ENCODE assay signal across 8 mouse cellular contexts in the genomic region with DNA sequence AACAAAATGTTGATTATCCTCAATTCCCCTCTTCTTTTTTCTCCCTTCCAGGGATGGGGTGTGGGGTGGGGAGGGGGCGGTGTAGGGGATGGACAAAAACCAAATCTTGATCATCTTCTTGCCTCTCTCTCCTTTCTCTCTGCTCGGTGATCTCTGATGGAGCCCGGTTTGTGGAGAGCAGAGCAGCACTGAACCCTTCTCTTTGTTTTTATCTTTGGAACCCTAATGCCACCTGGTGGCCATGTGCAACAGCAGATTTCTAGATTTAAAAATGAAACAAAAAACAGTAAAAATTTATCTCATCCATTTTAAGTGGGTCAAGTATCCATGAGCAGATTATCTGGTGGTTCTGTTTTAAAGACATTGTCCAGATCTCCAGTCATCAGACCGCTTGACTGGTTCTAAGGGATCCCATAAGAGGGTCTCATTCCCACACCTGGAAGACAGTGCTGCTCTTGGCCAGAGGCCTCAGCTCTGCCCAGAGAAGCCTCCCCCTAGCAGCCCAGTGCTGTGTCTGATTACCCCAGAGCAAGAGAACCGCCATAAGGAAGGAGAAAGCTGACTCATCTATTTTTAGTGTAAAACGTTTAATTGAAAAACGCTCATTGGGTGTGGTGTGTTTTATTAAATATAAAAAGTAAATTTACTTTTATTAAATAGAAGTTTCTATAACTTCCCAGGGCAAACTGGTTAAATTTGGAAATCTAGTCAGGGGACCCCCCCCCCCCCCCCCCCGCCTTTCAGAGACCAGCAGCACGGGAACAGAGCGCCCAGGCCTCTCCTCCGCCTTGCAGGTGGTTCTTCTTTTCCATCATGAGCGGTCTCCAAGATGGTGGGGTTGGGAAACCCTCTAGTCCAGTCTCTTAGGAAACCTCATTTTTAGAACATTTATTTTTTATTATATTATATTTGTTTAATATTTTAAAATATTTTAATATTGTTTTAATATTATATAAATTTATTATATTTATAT. TPM values are rescaled to one million over a fixed set of nuclear protein-coding genes. Genes with fewer than 3 reads are reported as not detected.
DNase-seq lines count a peak whose midpoint lies in the region; ATAC-seq lines count a peak whose summit lies in the region.

No protein-coding gene starts in this region.

- H3K9me3 ChIP-seq in heart, embryonic 12.5 days (replicated peaks) = 0 out of 2 replicates have a peak, but pooled peaks cover 4% of the 10 kb centered on the region
- no peaks in the 10 kb centered on the region for H3K9me3 ChIP-seq in embryonic facial prominence, embryonic 10.5 days
- H3K9me3 ChIP-seq in hindbrain, embryonic 13.5 days = no peaks in the 10 kb centered on the region
- no peaks in the 10 kb centered on the region for H3K9me3 ChIP-seq in midbrain, embryonic 13.5 days

- no peak overlapping the region for H3K4me2 ChIP-seq in heart, embryonic 12.5 days
- H3K4me2 ChIP-seq in hindbrain, embryonic 13.5 days = peak overlapping the region; percentile 29; the same call in 1 of the 2 replicates
- H3K4me2 ChIP-seq in midbrain, embryonic 13.5 days (replicated peaks) = 0 out of 2 replicates have a peak overlapping the region, but pooled peaks have one; percentile 17

- 37% methylated on average over 12 of the region's 12 CpGs for WGBS in heart, embryonic 12.5 days
- WGBS in embryonic facial prominence, embryonic 10.5 days = 44% methylated on average over 12 of the region's 12 CpGs
- 42% methylated on average over 12 of the region's 12 CpGs for WGBS in hindbrain, embryonic 13.5 days
- WGBS in midbrain, embryonic 13.5 days = 43% methylated on average over 12 of the region's 12 CpGs

- intact Hi-C loops in left cerebral cortex, postnatal 14 days (cut with DNase I) = loop anchor here (5.0 kb wide), 1 partner anchor 39 kb away; the partner anchor contains the start of gene Zfp607b

- no peak; the same call in 1 of the 2 replicates for ATAC-seq in heart, embryonic 12.5 days (ENCODE audit: insufficient number of reproducible peaks, low FRiP score)
- peak; percentile 79 for ATAC-seq in hindbrain, embryonic 13.5 days (ENCODE audit: low FRiP score)
- ATAC-seq in midbrain, embryonic 13.5 days = peak; percentile 86

- no peak overlapping the region for H3K9ac ChIP-seq in heart, embryonic 12.5 days
- peak overlapping the region; percentile 7; the same call in 1 of the 2 replicates for H3K9ac ChIP-seq in hindbrain, embryonic 13.5 days
- peak overlapping the region; percentile 51; the same call in 1 of the 2 replicates for H3K9ac ChIP-seq in midbrain, embryonic 13.5 days (replicated peaks)

- no peak overlapping the region for H3K4me3 ChIP-seq in heart, embryonic 12.5 days
- H3K4me3 ChIP-seq in embryonic facial prominence, embryonic 10.5 days = no peak overlapping the region
- H3K4me3 ChIP-seq in hindbrain, embryonic 13.5 days = no peak overlapping the region
- no peak overlapping the region for H3K4me3 ChIP-seq in midbrain, embryonic 13.5 days (replicated peaks)

- H3K27me3 ChIP-seq in heart, embryonic 12.5 days (replicated peaks) = no peaks in the 10 kb centered on the region; the same call in 1 of the 2 replicates
- no peaks in the 10 kb centered on the region for H3K27me3 ChIP-seq in embryonic facial prominence, embryonic 10.5 days (replicated peaks; ENCODE audit: low read depth, poor library complexity, severe bottlenecking)
- H3K27me3 ChIP-seq in hindbrain, embryonic 13.5 days = no peaks in the 10 kb centered on the region
- no peaks in the 10 kb centered on the region for H3K27me3 ChIP-seq in midbrain, embryonic 13.5 days
- no peaks in the 10 kb centered on the region for H3K27me3 ChIP-seq in splenic B cell, adult 2 months (ENCODE audit: control insufficient read depth, insufficient read depth, low read length, poor library complexity, severe bottlenecking)

- no peaks in the 10 kb centered on the region for H3K36me3 ChIP-seq in heart, embryonic 12.5 days
- H3K36me3 ChIP-seq in embryonic facial prominence, embryonic 10.5 days (replicated peaks) = no peaks in the 10 kb centered on the region
- H3K36me3 ChIP-seq in hindbrain, embryonic 13.5 days = no peaks in the 10 kb centered on the region
- no peaks in the 10 kb centered on the region for H3K36me3 ChIP-seq in midbrain, embryonic 13.5 days
- H3K36me3 ChIP-seq in splenic B cell, adult 2 months (ENCODE audit: control insufficient read depth, insufficient read depth, low read length, poor library complexity, severe bottlenecking) = no peaks in the 10 kb centered on the region

- H3K27ac ChIP-seq in heart, embryonic 12.5 days (ENCODE audit: poor library complexity, severe bottlenecking) = no peak overlapping the region
- H3K27ac ChIP-seq in embryonic facial prominence, embryonic 10.5 days (replicated peaks) = peak overlapping the region; percentile 30; the same call in 1 of the 2 replicates
- peak overlapping the region; percentile 78 for H3K27ac ChIP-seq in hindbrain, embryonic 13.5 days
- peak overlapping the region; percentile 68 for H3K27ac ChIP-seq in midbrain, embryonic 13.5 days

- no peaks in the 10 kb centered on the region for H3K4me1 ChIP-seq in heart, embryonic 12.5 days (replicated peaks)
- H3K4me1 ChIP-seq in embryonic facial prominence, embryonic 10.5 days = 0 out of 2 replicates have a peak, but pooled peaks cover 5% of the 10 kb centered on the region
- 0 out of 2 replicates have a peak, but pooled peaks cover 1% of the 10 kb centered on the region for H3K4me1 ChIP-seq in hindbrain, embryonic 13.5 days (replicated peaks)
- H3K4me1 ChIP-seq in midbrain, embryonic 13.5 days (replicated peaks) = no peaks in the 10 kb centered on the region

- DNase-seq in heart, adult 18-20 months = peak; percentile 18 to 58
- DNase-seq in adrenal gland, adult 8-10 months = peak; percentile 6
- DNase-seq in embryonic facial prominence, embryonic 10.5 days (ENCODE audit: low spot score) = peak; percentile 53
- peak; percentile 46 to 64 for DNase-seq in left cerebral cortex, postnatal 14 days (ENCODE audit: low spot score in 2 of 2)
- peak; percentile 74 for DNase-seq in splenic B cell, adult 2 months (ENCODE audit: low read depth, low spot score)

RNA-seq across cellular contexts. Expression of gene Zfp60, which starts 5.3 kb away (rescaled TPM):
- total RNA-seq in heart, adult 18-20 months (2021) = 1 to 10 TPM; 9.0 to 9.1 TPM
- 20.2 TPM in 2 replicates for polyA plus RNA-seq in heart, embryonic 12.5 days (2016; fragmentation: Nextera tagmentation; extraction: Ambion mirVana)
- total RNA-seq in adrenal gland, adult 8-10 months (2022) = 10 to 100 TPM; 15.6 to 25.6 (median 19.2) TPM
- 57.1 and 58.6 TPM in 2 replicates for polyA plus RNA-seq in embryonic facial prominence, embryonic 10.5 days (2016; fragmentation: Nextera tagmentation; extraction: Ambion mirVana)
- 125 and 134 TPM in 2 replicates for polyA plus RNA-seq in hindbrain, embryonic 13.5 days (2015; fragmentation: Nextera tagmentation; extraction: Ambion mirVana)
- 10 to 100 TPM; 33.7 to 34.4 TPM for total RNA-seq in left cerebral cortex, postnatal 14 days (2021)
- 142 and 143 TPM in 2 replicates for polyA plus RNA-seq in midbrain, embryonic 13.5 days (2015; fragmentation: Nextera tagmentation; extraction: Ambion mirVana)

RNA-seq across cellular contexts. Expression of gene Zfp607b, which starts 36.7 kb away (rescaled TPM):
- under 1 TPM; 0.69 to 0.85 TPM for total RNA-seq in heart, adult 18-20 months (2021)
- polyA plus RNA-seq in heart, embryonic 12.5 days (2016; fragmentation: Nextera tagmentation; extraction: Ambion mirVana) = 1.7 and 2.8 TPM in 2 replicates
- 1 to 10 TPM; 2.0 to 4.9 (median 2.9) TPM for total RNA-seq in adrenal gland, adult 8-10 months (2022)
- 4.9 and 5.0 TPM in 2 replicates for polyA plus RNA-seq in embryonic facial prominence, embryonic 10.5 days (2016; fragmentation: Nextera tagmentation; extraction: Ambion mirVana)
- 10.8 and 12.1 TPM in 2 replicates for polyA plus RNA-seq in hindbrain, embryonic 13.5 days (2015; fragmentation: Nextera tagmentation; extraction: Ambion mirVana)
- total RNA-seq in left cerebral cortex, postnatal 14 days (2021) = 1 to 10 TPM; 8.0 to 8.1 TPM
- polyA plus RNA-seq in midbrain, embryonic 13.5 days (2015; fragmentation: Nextera tagmentation; extraction: Ambion mirVana) = 12.8 and 13.2 TPM in 2 replicates

RNA-seq across cellular contexts. Expression of gene Map3k10, which starts 51.5 kb away (rescaled TPM):
- 10 to 100 TPM; 19.1 to 21.7 TPM for total RNA-seq in heart, adult 18-20 months (2021)
- polyA plus RNA-seq in heart, embryonic 12.5 days (2016; fragmentation: Nextera tagmentation; extraction: Ambion mirVana) = 8.8 and 9.8 TPM in 2 replicates
- 10 to 100 TPM; 28.7 to 36.3 (median 34.4) TPM for total RNA-seq in adrenal gland, adult 8-10 months (2022)
- 9.0 and 9.2 TPM in 2 replicates for polyA plus RNA-seq in embryonic facial prominence, embryonic 10.5 days (2016; fragmentation: Nextera tagmentation; extraction: Ambion mirVana)
- polyA plus RNA-seq in hindbrain, embryonic 13.5 days (2015; fragmentation: Nextera tagmentation; extraction: Ambion mirVana) = 13.0 and 13.2 TPM in 2 replicates
- total RNA-seq in left cerebral cortex, postnatal 14 days (2021) = 100 to 1,000 TPM; 228 to 233 TPM
- polyA plus RNA-seq in midbrain, embryonic 13.5 days (2015; fragmentation: Nextera tagmentation; extraction: Ambion mirVana) = 11.0 and 12.7 TPM in 2 replicates

Comparison
In these comparisons a context has a peak if more than half of its experiments do, and no peak if none do; other contexts are left out.
1. DNase-seq: peak in every context shown above with its lines; median percentile 74 in splenic B cell, adult 2 months; 55 in left cerebral cortex, postnatal 14 days; 53 in embryonic facial prominence, embryonic 10.5 days; 38 in heart, adult 18-20 months; 6 in adrenal gland, adult 8-10 months.